Mouse (Mus musculus): ENCODE measurements around the gene Cers6.

DNA sequence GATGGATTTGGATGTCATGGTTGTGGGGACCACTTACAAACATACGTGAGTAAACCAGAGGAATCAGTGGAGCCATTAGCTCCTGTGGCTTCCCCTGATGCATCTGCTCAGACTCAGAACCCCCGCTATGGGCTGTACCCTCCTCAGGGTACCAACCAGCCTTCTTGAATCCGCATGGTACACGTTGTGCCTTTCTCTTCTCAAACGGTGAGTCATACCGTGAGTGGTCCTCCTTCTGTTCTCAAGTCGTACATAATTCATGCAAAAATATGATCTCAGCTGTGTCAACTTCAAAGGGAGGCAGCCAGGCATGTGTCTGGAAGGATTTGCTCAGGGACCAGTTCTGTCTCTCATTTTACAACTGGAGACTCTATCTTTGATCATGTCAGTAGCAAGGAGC lies 23.3 kb downstream of the Cers6 start:
- TF ChIP-seq GATA1 (IDR thresholded peaks at IDR 0.05; ENCODE audit: low read length) (no peak), TAL1 (IDR thresholded peaks at IDR 0.05; ENCODE audit: low read length) (no peak)
